Mouse (Mus musculus): Measurements from ENCODE around the gene Fnip1.
"Not testable (repeated sequence)": the region's sequence is repeated elsewhere in the genome, so short reads cannot be mapped to it uniquely, and the experiment has no call there.

Fnip1 gene

DNA sequence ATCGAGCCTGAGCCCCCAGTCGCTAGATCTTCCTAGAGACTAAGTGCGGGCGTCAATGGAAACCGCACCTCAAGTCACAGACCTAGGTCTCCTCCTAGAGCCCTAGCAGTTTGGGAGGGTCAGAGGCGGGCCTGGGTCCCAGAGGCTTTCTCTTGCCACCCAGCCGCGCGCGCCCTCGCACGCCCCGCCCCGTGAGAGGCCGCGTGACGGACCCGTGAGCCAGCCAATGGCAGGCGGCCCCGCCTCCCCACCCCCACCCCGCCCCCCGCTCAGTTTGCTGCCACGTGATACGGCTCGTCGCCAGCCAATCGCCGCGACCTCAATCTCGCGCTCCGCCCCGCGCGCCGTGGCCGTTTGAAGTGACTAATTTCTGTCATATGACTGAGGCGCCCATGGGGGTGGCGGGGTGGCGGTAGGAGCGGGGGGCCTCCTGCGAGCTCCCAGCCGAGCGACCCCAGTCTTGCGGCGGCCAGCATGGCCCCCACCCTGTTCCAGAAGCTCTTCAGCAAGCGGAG lies at the start of gene Fnip1:
Gene Fnip1, plus strand, starts transcription at position 377 of the 515 bp plus-strand sequence.
- in situ Hi-C loops (cut with MboI, MseI), result loop anchor here (10.0 kb wide), 1 partner anchor 87 kb away; the partner anchor contains the start of gene Rapgef6

DNA sequence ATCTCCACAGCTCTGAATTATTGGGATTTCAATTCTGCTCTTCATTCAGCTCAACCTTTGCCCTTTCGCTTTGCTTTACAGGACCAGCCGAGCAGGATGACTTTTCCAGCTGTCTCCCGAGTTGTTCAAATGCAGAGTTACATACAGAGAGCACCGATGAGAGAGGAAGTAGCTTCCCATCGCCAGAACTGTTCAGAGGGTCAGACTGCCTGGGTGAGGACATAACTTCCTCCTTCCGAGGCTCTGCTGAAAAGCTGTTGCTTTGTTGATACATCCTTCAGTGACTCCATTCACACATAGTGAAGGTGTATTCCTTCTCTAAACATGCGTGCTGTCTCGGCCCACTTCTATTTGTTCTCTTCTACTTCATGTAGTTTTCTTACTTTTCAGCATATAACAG lies 47.6 kb upstream of the Fnip1 start:
- in situ Hi-C loops (cut with MboI, MseI), result no loop called here

GRCm38 (mm10) chr11:54391326-54391725 lies 46.7 kb upstream of the Fnip1 start:
- in situ Hi-C loops (cut with MboI, MseI), result no loop called here

GRCm38 (mm10) chr11:54396686-54397085 lies 41.3 kb upstream of the Fnip1 start:
- in situ Hi-C loops (cut with MboI, MseI), result no loop called here

- in situ Hi-C loops (cut with MboI, MseI), result no loop called here
These were observed 39.9 kb upstream of the Fnip1 start for GRCm38 (mm10) chr11:54398058-54398457.

GRCm38 (mm10) chr11:54400803-54401202 lies 37.2 kb upstream of the Fnip1 start:
- in situ Hi-C loops (cut with MboI, MseI), result not testable (repeated sequence)

GRCm38 (mm10) chr11:54404885-54405284 lies 33.1 kb upstream of the Fnip1 start:
- in situ Hi-C loops (cut with MboI, MseI), result no loop called here

DNA sequence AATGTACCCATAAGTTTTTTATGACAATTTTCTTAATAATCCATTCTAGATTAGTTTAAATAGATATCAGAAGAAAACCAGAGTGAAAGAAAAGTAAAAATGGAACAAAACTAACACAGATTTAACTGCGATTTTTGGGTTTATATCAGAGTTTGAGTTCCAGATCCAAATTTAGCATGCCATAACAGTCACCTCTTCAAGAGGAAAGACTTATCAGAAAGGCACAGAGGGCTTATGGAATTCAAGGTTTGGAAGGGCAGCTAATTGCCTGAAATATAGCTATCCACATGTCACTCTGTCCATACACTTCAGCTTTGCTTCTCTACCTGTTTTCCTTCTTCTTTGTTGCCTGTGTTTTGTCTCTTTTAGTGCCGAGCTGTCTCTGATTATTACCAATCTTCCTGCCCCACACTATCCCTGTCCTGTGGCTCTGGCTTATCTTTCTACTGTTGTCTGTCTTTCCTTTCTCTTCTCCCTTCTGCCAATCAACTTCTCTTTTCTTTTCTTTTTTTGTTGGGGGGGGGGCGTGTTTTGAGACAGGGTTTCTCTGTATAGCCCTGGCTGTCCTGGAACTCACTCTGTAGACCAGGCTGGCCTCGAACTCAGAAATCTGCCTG lies 31.0 kb upstream of the Fnip1 start:
- in situ Hi-C loops (cut with MboI, MseI), result no loop called here

- in situ Hi-C loops (cut with MboI, MseI), result no loop called here
These were observed 27.4 kb upstream of the Fnip1 start for GRCm38 (mm10) chr11:54410612-54411011.

DNA sequence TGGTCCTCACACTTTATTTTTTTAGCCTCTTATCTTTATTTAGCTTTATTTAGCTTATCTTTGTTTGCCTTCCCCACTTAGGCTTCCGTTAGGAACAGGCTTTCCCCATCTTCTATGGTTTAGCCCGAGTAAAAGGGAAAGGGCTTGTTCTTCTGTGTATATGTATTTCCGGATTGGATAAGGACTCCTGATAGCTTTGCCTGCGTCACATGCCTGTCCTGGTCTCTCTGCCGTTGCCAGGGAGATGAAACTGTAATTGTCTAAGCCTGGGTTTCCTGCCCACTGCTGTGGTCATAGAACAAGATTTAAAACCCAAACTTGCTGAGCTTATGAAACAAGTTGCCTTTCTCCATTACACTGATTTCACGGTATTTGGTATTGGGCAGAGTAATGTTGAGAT lies 25.0 kb upstream of the Fnip1 start:
- in situ Hi-C loops (cut with MboI, MseI), result no loop called here

- in situ Hi-C loops (cut with MboI, MseI), result no loop called here
These were observed 15.0 kb upstream of the Fnip1 start for GRCm38 (mm10) chr11:54423007-54423406.

GRCm38 (mm10) chr11:54426267-54426666 lies 11.7 kb upstream of the Fnip1 start:
- in situ Hi-C loops (cut with MboI, MseI), result no loop called here

- in situ Hi-C loops (cut with MboI, MseI), result no loop called here
These were observed 10.9 kb upstream of the Fnip1 start for GRCm38 (mm10) chr11:54427138-54427537.

GRCm38 (mm10) chr11:54427695-54428352 lies 10.2 kb upstream of the Fnip1 start:
- in situ Hi-C loops (cut with MboI, MseI), result no loop called here

DNA sequence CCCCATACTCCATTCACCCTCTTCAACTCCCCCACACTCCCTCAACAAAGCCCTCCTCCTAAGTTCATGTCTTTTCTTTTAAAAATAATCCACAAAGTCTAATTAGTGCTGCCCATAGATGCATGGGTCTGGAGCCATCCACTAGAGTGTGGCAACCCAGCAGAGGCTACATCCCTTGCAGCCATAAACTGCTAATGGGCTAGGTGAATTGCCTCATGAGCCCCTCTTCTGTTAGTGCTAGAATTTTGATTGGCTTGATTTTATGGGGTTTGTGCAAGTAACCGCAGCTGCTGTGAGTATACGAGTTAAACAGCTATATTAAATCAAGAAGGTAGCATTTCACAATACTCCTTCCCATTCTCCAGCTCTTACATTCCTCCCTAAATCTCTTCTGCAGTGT lies 8.8 kb upstream of the Fnip1 start:
- in situ Hi-C loops (cut with MboI, MseI), result no loop called here

- in situ Hi-C loops (cut with MboI, MseI), result loop anchor here (10.0 kb wide), 1 partner anchor 89 kb away; the partner anchor contains the start of gene Rapgef6
These were observed 2.2 kb upstream of the Fnip1 start for GRCm38 (mm10) chr11:54435797-54436196.

- in situ Hi-C loops (cut with MboI, MseI), result loop anchor here (10.0 kb wide), 1 partner anchor 87 kb away; the partner anchor contains the start of gene Rapgef6
These were observed 633 bp upstream of the Fnip1 start for GRCm38 (mm10) chr11:54437310-54437822.

DNA sequence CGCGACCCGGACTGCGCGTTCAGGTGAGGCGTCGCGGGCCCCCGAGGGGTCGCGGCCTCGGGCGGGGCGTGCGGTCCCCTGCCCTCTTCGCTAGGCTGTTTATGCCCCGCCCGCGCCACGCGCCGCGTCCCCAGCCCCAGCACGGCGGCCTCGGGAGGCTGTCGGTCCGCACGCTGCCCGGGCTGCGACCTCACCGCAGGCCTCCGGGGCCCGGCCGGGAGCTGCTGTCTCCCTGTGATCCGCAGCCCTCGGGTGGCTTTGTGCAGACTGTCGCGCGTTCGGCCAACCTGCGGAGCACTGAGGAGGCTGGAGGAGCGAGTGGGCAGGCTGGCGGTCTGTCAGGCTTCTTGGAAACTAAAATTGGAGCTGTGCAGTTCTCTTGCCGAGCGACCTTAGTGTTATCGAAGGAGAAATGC lies 375 bp downstream of the Fnip1 start:
- in situ Hi-C loops (cut with MboI, MseI), result loop anchor here (10.0 kb wide), 1 partner anchor 86 kb away; the partner anchor contains the start of gene Rapgef6

GRCm38 (mm10) chr11:54438991-54439690 lies 1.1 kb downstream of the Fnip1 start:
- in situ Hi-C loops (cut with MboI, MseI), result loop anchor here (10.0 kb wide), 1 partner anchor 86 kb away; the partner anchor contains the start of gene Rapgef6

GRCm38 (mm10) chr11:54439691-54440029 lies 1.7 kb downstream of the Fnip1 start:
- in situ Hi-C loops (cut with MboI, MseI), result loop anchor here (10.0 kb wide), 1 partner anchor 85 kb away; the partner anchor contains the start of gene Rapgef6

- in situ Hi-C loops (cut with MboI, MseI), result not testable (repeated sequence)
These were observed 12.8 kb downstream of the Fnip1 start for GRCm38 (mm10) chr11:54450757-54451156.

- in situ Hi-C loops (cut with MboI, MseI), result no loop called here
These were observed 16.5 kb downstream of the Fnip1 start for GRCm38 (mm10) chr11:54454516-54454915.

All from regulatory T cell (primary cell).